Mouse (Mus musculus) bone marrow macrophage, adult 2 months (primary cell): Measurements from ENCODE around the gene Relb. TPM values are rescaled to one million over a fixed set of nuclear protein-coding genes. Genes with fewer than 3 reads are reported as not detected.
A peak's percentile ranks its signal among the peaks of the same experiment; 100 is the strongest.

Experiments
- H3K27ac ChIP-seq: 2 replicates; pipeline ENCODE4 v1.5.1; 2012; ENCODE audit warnings: low read depth, low read length; ENCODE audit not compliant: insufficient read depth
- H3K4me1 ChIP-seq: 2 replicates; pipeline ENCODE4 v1.6.1; 2012; ENCODE audit warnings: low read length; ENCODE audit not compliant: control insufficient read depth, insufficient read depth
- H3K4me3 ChIP-seq: 2 replicates; pipeline ENCODE4 v1.5.1; 2012; ENCODE audit warnings: mild to moderate bottlenecking, low read length, moderate library complexity; ENCODE audit not compliant: insufficient read depth
- CTCF ChIP-seq: IDR thresholded peaks from 2 replicates; pipeline ENCODE4 v1.5.1; 2012; ENCODE audit warnings: low read depth, mild to moderate bottlenecking, low read length, moderate library complexity
- POLR2A ChIP-seq: IDR thresholded peaks from 2 replicates; pipeline ENCODE4 v1.6.1; 2012; ENCODE audit warnings: mild to moderate bottlenecking, low read depth, low read length, borderline replicate concordance
- polyA plus RNA-seq: library from polyadenylated mRNA; stranded (reverse); fragments of >200 nt; gene quantifications from 2 replicates; pipeline ENCODE4 v1.2.4, GENCODE M21; 2012; ENCODE audit not compliant: missing spikeins, insufficient read depth, insufficient read length

Gene Relb
- 33.2 and 35.7 TPM in 2 replicates for polyA plus RNA-seq

GRCm38 (mm10) chr7:19629361-19629734 is at the start of gene Relb:
Gene Relb (minus strand): TSS chr7:19629438.
- peaks cover 18% of the 10 kb centered on the region for H3K4me1 ChIP-seq
- H3K4me3 ChIP-seq = peak within 1 kb of the TSS; percentile 75
- peak within 1 kb of the TSS; percentile 77 for H3K27ac ChIP-seq
- TF ChIP-seq CTCF (no peak), POLR2A (no peak)

DNA sequence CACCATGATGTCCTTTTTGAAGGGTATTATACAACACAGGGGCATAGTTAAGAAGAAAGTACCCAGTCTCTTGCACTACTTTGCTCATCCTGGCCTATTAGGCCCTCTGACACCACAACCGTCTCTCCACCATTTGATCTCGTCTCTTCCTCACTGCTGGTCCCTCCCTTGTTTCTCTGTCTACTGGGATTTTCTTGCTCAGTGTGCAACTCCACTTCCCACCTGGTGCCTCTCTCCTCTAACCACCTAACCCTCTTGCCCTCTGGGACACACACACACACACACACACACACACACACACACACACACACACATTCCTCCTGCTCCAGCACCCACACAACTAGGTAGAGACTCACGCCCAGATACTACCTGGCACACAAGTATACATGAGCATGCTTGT is 49.7 kb upstream of the Relb start:
- Histone ChIP-seq H3K27ac (no peak overlapping the region), H3K4me1 (peaks cover 37% of the 10 kb centered on the region), H3K4me3 (no peak overlapping the region)
- TF ChIP-seq POLR2A (no peak), CTCF (no peak)

DNA sequence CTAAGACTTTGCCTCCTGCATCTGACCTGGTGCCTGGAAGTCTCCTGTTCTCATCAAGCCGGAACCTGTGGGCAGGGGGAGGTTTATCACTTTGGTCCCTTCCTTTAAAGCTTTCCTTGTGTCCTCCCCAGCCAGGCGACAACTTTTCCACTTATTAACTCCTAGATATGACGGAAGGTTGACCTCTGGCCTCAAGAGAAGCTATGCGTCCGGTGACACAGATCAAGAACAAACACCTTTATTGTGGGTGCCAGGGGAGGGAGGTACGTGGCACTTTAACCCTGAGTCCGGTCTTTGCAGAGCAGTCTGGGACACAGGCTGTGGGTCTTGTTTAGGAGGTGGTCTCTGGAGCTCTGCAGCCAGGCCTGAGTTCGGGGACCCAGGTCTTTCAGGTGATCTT is 48.6 kb upstream of the Relb start, which contains the start of gene Apoc2:
Apoc2 (minus strand) TSS at position 70 of the 400 bp plus-strand sequence.
- no peak for TF ChIP-seq CTCF
- no peak for TF ChIP-seq POLR2A
- H3K4me3 ChIP-seq = no peak within 1 kb of the TSS
- peak within 1 kb of the TSS; percentile 69; the same call in 1 of the 2 replicates for H3K27ac ChIP-seq
- H3K4me1 ChIP-seq = peaks cover 36% of the 10 kb centered on the region

DNA sequence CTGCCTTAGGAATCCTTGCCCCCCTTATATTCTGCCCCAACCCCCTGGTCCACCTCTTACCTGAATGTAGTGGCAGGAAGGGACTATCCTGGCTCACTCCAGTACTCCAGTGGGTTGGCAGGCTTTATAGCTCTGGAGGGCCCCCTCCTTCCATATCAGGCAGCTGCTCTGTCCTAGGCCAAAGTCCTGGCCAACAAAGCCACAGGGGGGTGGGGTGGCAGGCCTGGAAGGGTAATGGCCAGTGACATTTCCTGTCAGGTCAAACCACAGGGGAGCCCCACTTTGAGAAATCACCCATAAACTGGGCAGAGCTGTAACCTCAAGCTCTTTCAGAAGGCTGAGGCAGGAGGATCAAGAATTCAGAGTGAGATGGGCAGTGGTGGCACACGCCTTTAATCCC is 47.4 kb upstream of the Relb start:
- peaks cover 33% of the 10 kb centered on the region for H3K4me1 ChIP-seq
- TF ChIP-seq POLR2A (no peak), CTCF (no peak)
- H3K4me3 ChIP-seq = no peak overlapping the region
- H3K27ac ChIP-seq = peak overlapping the region; percentile 69

- Histone ChIP-seq H3K4me1 (peaks cover 30% of the 10 kb centered on the region), H3K27ac (peak overlapping the region; percentile 69), H3K4me3 (no peak overlapping the region)
- TF ChIP-seq POLR2A (no peak), CTCF (no peak)
Measured at GRCm38 (mm10) chr7:19675824-19676223, 46.6 kb upstream of the Relb start.

DNA sequence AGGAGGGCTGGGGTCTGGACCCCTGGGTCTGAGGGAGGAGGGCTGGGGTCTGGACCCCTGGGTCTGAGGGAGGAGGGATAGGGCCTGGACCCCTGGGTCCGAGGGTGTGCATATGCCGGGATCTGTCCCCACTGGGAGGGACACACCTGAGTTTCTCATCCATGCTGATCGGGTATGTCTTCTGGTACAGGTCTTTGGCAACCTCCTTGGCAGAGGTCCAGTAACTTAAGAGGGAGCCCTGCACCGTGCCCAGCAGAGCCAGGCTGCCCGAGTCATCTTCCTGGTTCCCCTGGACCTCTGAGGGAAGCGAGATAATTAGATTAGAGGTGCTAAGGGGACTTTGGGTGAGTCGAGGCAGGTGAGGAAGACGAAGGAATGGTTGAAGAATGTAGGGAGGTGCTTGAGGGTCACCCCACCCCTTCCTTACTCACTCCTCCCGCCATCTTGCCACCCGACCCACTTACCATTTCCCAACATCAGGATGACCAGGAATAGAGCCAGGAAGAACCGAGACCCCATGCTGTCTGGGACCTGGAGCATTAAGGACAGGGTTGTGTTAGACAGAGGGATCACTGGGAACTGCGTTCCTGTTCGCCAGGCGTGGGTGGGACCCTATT is 44.0 kb upstream of the Relb start:
- Histone ChIP-seq H3K27ac (no peak overlapping the region), H3K4me1 (peaks cover 43% of the 10 kb centered on the region), H3K4me3 (no peak overlapping the region)
- TF ChIP-seq CTCF = no peak
- no peak for TF ChIP-seq POLR2A

DNA sequence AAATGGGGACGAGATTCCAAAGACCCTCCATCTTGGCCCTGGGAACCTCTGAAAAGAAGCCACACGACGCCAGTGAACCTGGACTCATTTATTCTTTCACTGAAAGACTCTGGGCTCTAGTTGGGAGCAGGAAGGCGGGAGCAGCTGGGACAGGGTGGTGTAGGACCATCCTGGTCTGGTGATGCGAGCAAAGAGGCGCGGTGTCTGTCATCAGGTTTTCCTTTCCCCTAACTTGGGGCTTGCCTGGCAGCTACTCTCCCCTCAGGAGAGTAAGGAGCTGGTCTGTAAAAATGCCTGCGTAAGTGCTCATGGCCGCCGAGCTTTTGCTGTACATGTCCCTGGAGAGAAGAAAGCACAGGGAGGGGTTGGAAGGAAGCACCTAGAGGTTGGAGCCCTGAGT is 42.3 kb upstream of the Relb start:
- no peak overlapping the region for H3K27ac ChIP-seq

GRCm38 (mm10) chr7:19668947-19669721 is 39.9 kb upstream of the Relb start:
- peak overlapping the region; percentile 33 for H3K4me3 ChIP-seq
- peaks cover 35% of the 10 kb centered on the region for H3K4me1 ChIP-seq
- TF ChIP-seq POLR2A (no peak), CTCF (peak; percentile 70)
- peak overlapping the region; percentile 87 for H3K27ac ChIP-seq

More for the DNA sequence above, 42.3 kb upstream of the Relb start:
- no peak overlapping the region for H3K4me3 ChIP-seq
- TF ChIP-seq CTCF = no peak
- no peak for TF ChIP-seq POLR2A
- H3K4me1 ChIP-seq = peaks cover 46% of the 10 kb centered on the region

- TF ChIP-seq POLR2A (no peak), CTCF (no peak)
- H3K4me1 ChIP-seq = peaks cover 38% of the 10 kb centered on the region
Measured at GRCm38 (mm10) chr7:19667434-19667833, 38.2 kb upstream of the Relb start.

GRCm38 (mm10) chr7:19666750-19667149 is 37.5 kb upstream of the Relb start:
- Histone ChIP-seq H3K4me3 (no peak overlapping the region), H3K4me1 (peaks cover 38% of the 10 kb centered on the region), H3K27ac (peak overlapping the region; percentile 95)
- TF ChIP-seq POLR2A (no peak), CTCF (no peak)

More at GRCm38 (mm10) chr7:19667434-19667833, 38.2 kb upstream of the Relb start:
- peak overlapping the region; percentile 95 for H3K27ac ChIP-seq
- H3K4me3 ChIP-seq = peak overlapping the region; percentile 21
